Mouse (Mus musculus) G1E (cell line): ENCODE data around the gene Pdgfb.

ENCODE experiments used
- CTCF ChIP-seq: IDR thresholded peaks from 2 replicates; pipeline ENCODE4 v1.5.1; 2012; ENCODE audit warnings: low read depth, low read length, inconsistent platforms, mixed read lengths
- GATA1 ChIP-seq: IDR thresholded peaks from 2 replicates; pipeline ENCODE4 v1.6.1; 2012; ENCODE audit warnings: borderline replicate concordance, low read length, inconsistent platforms, mixed read lengths
- GATA2 ChIP-seq: IDR thresholded peaks from 2 replicates; pipeline ENCODE4 v1.6.1; 2012; ENCODE audit warnings: low read depth, low read length, inconsistent platforms, borderline replicate concordance
- TAL1 ChIP-seq: conservative IDR thresholded peaks from 2 replicates; pipeline ENCODE4 v1.6.1; 2012; ENCODE audit warnings: low read depth, low read length, inconsistent platforms, mixed read lengths

- TF ChIP-seq CTCF (no peak), GATA1 (no peak), GATA2 (no peak), TAL1 (no peak)
These were observed 2.1 kb downstream of the Pdgfb start for GRCm38 (mm10) chr15:80012527-80013201.
